In genomic region chr10:13473833-13474567, GRCm38 (mm10) we compare ENCODE assay signal across 8 mouse cellular contexts. TPM values are rescaled to one million over a fixed set of nuclear protein-coding genes. Genes with fewer than 3 reads are reported as not detected.
A peak's percentile ranks its signal among the peaks of the same experiment; 100 is the strongest.
DNase-seq lines count a peak whose midpoint lies in the region; ATAC-seq and TF ChIP-seq lines count a peak whose summit lies in the region.

TSS of gene Phactr2 (minus strand) at chr10:13474412.

- DNase-seq in ZHBTc4 (ENCODE audit: low read depth, low spot score), result peak; percentile 77
- peak; percentile 12 for DNase-seq in cerebellum, adult 9-11 months
- DNase-seq in gastrocnemius, postnatal 14 days, result peak; percentile 43
- DNase-seq in hindbrain, postnatal 0 days (ENCODE audit: low spot score), result peak; percentile 35
- DNase-seq in limb, embryonic 11.5 days (ENCODE audit: low spot score), result peak; percentile 67
- peak; percentile 67 for DNase-seq in midbrain, embryonic 10.5 days (ENCODE audit: low spot score)
- DNase-seq in spleen, adult 12 weeks (ENCODE audit: low spot score), result peak; percentile 9
- DNase-seq in MN1 (ENCODE audit: low spot score), result no peak

- peak; percentile 77 for ATAC-seq in hindbrain, postnatal 0 days
- peak; percentile 71 for ATAC-seq in limb, embryonic 11.5 days (ENCODE audit: insufficient number of reproducible peaks, low FRiP score, low TSS enrichment, low read depth)

- H3K4me2 ChIP-seq in hindbrain, postnatal 0 days (ENCODE audit: low read depth, low read length), result peak within 1 kb of the TSS; percentile 100
- peak within 1 kb of the TSS; percentile 94 for H3K4me2 ChIP-seq in limb, embryonic 11.5 days (ENCODE audit: low read depth, severe bottlenecking)

- peak within 1 kb of the TSS; percentile 64 for H3K9ac ChIP-seq in hindbrain, postnatal 0 days (replicated peaks; ENCODE audit: low read length)
- peak within 1 kb of the TSS; percentile 47 for H3K9ac ChIP-seq in limb, embryonic 11.5 days (ENCODE audit: low read length)

- H3K4me1 ChIP-seq in hindbrain, postnatal 0 days (ENCODE audit: insufficient read depth, low read length), result no peaks in the 10 kb centered on the region
- no peaks in the 10 kb centered on the region for H3K4me1 ChIP-seq in limb, embryonic 11.5 days (ENCODE audit: control insufficient read depth, insufficient read depth, low read length)
- H3K4me1 ChIP-seq in midbrain, embryonic 10.5 days, result peaks cover 18% of the 10 kb centered on the region

- H3K27me3 ChIP-seq in hindbrain, postnatal 0 days (ENCODE audit: insufficient read depth, low read length), result no peaks in the 10 kb centered on the region
- H3K27me3 ChIP-seq in limb, embryonic 11.5 days (ENCODE audit: control insufficient read depth, insufficient read depth, low read length), result peaks cover 27% of the 10 kb centered on the region
- H3K27me3 ChIP-seq in midbrain, embryonic 10.5 days (ENCODE audit: low read depth, poor library complexity, severe bottlenecking), result peaks cover 59% of the 10 kb centered on the region

- no peaks in the 10 kb centered on the region for H3K36me3 ChIP-seq in hindbrain, postnatal 0 days (ENCODE audit: insufficient read depth, low read length)
- H3K36me3 ChIP-seq in limb, embryonic 11.5 days (ENCODE audit: control insufficient read depth, insufficient read depth, low read length), result no peaks in the 10 kb centered on the region
- H3K36me3 ChIP-seq in midbrain, embryonic 10.5 days, result no peaks in the 10 kb centered on the region

- TF ChIP-seq CTCF in hindbrain, postnatal 0 days (IDR thresholded peaks at IDR 0.05; ENCODE audit: low read depth), result no peak; the same call in 1 of the 2 replicates

- intact Hi-C loops in gastrocnemius, postnatal 14 days (cut with DNase I; ENCODE audit: low total_unique reads), result no loop called here

- no peak within 1 kb of the TSS for H3K27ac ChIP-seq in hindbrain, postnatal 0 days
- H3K27ac ChIP-seq in limb, embryonic 11.5 days (replicated peaks; ENCODE audit: low read depth, low read length), result no peak within 1 kb of the TSS
- peak within 1 kb of the TSS; percentile 83 for H3K27ac ChIP-seq in midbrain, embryonic 10.5 days (replicated peaks)

- H3K4me3 ChIP-seq in hindbrain, postnatal 0 days (ENCODE audit: low read length), result peak within 1 kb of the TSS; percentile 74
- H3K4me3 ChIP-seq in limb, embryonic 11.5 days (ENCODE audit: low read depth, low read length), result peak within 1 kb of the TSS; percentile 52
- peak within 1 kb of the TSS; percentile 79 for H3K4me3 ChIP-seq in midbrain, embryonic 10.5 days

- no peaks in the 10 kb centered on the region for H3K9me3 ChIP-seq in hindbrain, postnatal 0 days (ENCODE audit: low read length)
- H3K9me3 ChIP-seq in limb, embryonic 11.5 days (ENCODE audit: control insufficient read depth, low read length), result no peaks in the 10 kb centered on the region
- H3K9me3 ChIP-seq in midbrain, embryonic 10.5 days (replicated peaks), result no peaks in the 10 kb centered on the region

- 2% methylated on average over 64 of the region's 71 CpGs for WGBS in hindbrain, postnatal 0 days
- under 1% methylated on average over 66 of the region's 71 CpGs for WGBS in limb, embryonic 11.5 days
- WGBS in midbrain, embryonic 10.5 days, result under 1% methylated on average over 67 of the region's 71 CpGs

RNA-seq across cellular contexts. Expression of gene Phactr2, which starts in this region (rescaled TPM):
- total RNA-seq in gastrocnemius, postnatal 14 days (2021), result 10 to 100 TPM; 21.3 to 25.7 TPM
- 6.4 and 11.8 TPM in 2 replicates for total RNA-seq in hindbrain, postnatal 0 days (2014; rRNA removed)
- 8.8 and 10.2 TPM in 2 replicates for polyA plus RNA-seq in hindbrain, postnatal 0 days (2015; fragmentation: Nextera tagmentation; extraction: Ambion mirVana)
- polyA plus RNA-seq in limb, embryonic 11.5 days (2014; fragmentation: Nextera tagmentation; extraction: Ambion mirVana), result 27.7 and 28.8 TPM in 2 replicates
- 10.3 and 10.8 TPM in 2 replicates for polyA plus RNA-seq in midbrain, embryonic 10.5 days (2016; fragmentation: Nextera tagmentation; extraction: Ambion mirVana)
